Mouse (Mus musculus) testis, adult 2 months (tissue): ENCODE results near the gene Cds2.

Experiments used
- CTCF ChIP-seq: fragments of 200-500 bp; IDR thresholded peaks from 2 replicates; pipeline ENCODE4 v1.5.1; 2012; ENCODE audit warnings: low read depth, mild to moderate bottlenecking, inconsistent platforms, low read length, moderate library complexity; ENCODE audit not compliant: control insufficient read depth, insufficient read depth, insufficient replicate concordance
- POLR2A ChIP-seq: fragments of 200-500 bp; IDR thresholded peaks from 2 replicates; pipeline ENCODE4 v1.6.1; 2012; ENCODE audit warnings: low read depth, mild to moderate bottlenecking, inconsistent platforms, low read length, moderate library complexity; ENCODE audit not compliant: control insufficient read depth

DNA sequence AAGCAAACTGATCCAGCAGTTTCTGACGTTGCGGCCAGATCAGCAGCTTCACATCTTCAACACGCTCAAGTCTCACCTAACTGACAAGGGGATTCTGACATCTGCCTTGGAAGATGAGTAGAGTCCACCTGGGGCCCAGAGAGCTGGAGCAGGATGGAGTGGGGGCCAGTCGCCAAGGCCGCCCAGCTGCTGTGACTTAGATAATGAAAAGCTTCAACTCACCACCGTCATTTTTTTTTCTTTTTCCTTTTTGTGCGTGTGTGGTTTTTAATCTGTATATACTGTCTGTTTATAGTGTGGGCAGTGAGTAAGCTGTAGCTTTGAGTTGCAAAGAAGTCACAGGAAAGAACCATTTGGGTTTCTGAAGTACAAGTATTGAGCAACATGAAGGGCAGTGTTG is 42.2 kb downstream of the Cds2 start:
- TF ChIP-seq POLR2A: no peak
- TF ChIP-seq CTCF: no peak
